Mouse (Mus musculus): Measurements from ENCODE around the gene Plekhm3. TPM values are rescaled to one million over a fixed set of nuclear protein-coding genes. Genes with fewer than 3 reads are reported as not detected.

Plekhm3 gene
- total RNA-seq, 1 experiment = 9.8 TPM

GRCm38 (mm10) chr1:64805217-64805616 is 151.4 kb downstream of the Plekhm3 start:
- no peaks in the 10 kb centered on the region for H3K9me3 ChIP-seq (ENCODE audit: control insufficient read depth, insufficient read depth, low read depth, low read length)
- H3K27ac ChIP-seq (ENCODE audit: insufficient read depth, low read depth, low read length, poor library complexity, severe bottlenecking) = no peak overlapping the region
- H3K4me3 ChIP-seq (ENCODE audit: insufficient read depth in 1 of 2, low read depth in 1 of 2, low read length in 2 of 2, poor library complexity in 1 of 2, severe bottlenecking in 1 of 2) = no peak overlapping the region
- DNase-seq (ENCODE audit: low read depth, low spot score) = no peak
- in situ Hi-C loops (cut with MboI; ENCODE audit: low sequenced_read_pairs in 2 of 2, unreplicated experiment in 2 of 2) = no loop called here
- H3K36me3 ChIP-seq (ENCODE audit: control insufficient read depth, insufficient read depth, low read length, poor library complexity, severe bottlenecking) = no peaks in the 10 kb centered on the region
- H3K4me1 ChIP-seq (ENCODE audit: control insufficient read depth in 2 of 2, insufficient read depth in 2 of 2, low read length in 2 of 2, poor library complexity in 1 of 2) = peaks cover 0 to 3% of the 10 kb centered on the region in 2 experiments; a peak in 1 of 4 replicates
- no peak for TF ChIP-seq ZNF384 (IDR thresholded peaks at IDR 0.05; ENCODE audit: low read depth, low read length)
- no peak for TF ChIP-seq HCFC1 (IDR thresholded peaks at IDR 0.05; ENCODE audit: borderline replicate concordance, insufficient read depth, low read length)
- TF ChIP-seq MAFK (IDR thresholded peaks at IDR 0.05; ENCODE audit: insufficient read depth, low read depth, low read length) = no peak
- TF ChIP-seq CHD2 (IDR thresholded peaks at IDR 0.05; ENCODE audit: low read depth, low read length) = no peak
- no peak for TF ChIP-seq ZC3H11A (IDR thresholded peaks at IDR 0.05; ENCODE audit: borderline replicate concordance, low read depth, low read length)
- no peak overlapping the region for H3K9ac ChIP-seq (ENCODE audit: insufficient read depth, low read depth, low read length, poor library complexity, severe bottlenecking)

GRCm38 (mm10) chr1:64802631-64803030 is 154.0 kb downstream of the Plekhm3 start:
- in situ Hi-C loops (cut with MboI; ENCODE audit: low sequenced_read_pairs in 2 of 2, unreplicated experiment in 2 of 2) = no loop called here
- no peaks in the 10 kb centered on the region for H3K9me3 ChIP-seq (ENCODE audit: control insufficient read depth, insufficient read depth, low read depth, low read length)
- no peak for TF ChIP-seq ZC3H11A (IDR thresholded peaks at IDR 0.05; ENCODE audit: borderline replicate concordance, low read depth, low read length)
- TF ChIP-seq CHD2 (IDR thresholded peaks at IDR 0.05; ENCODE audit: low read depth, low read length) = no peak
- TF ChIP-seq HCFC1 (IDR thresholded peaks at IDR 0.05; ENCODE audit: borderline replicate concordance, insufficient read depth, low read length) = no peak
- no peak for TF ChIP-seq MAFK (IDR thresholded peaks at IDR 0.05; ENCODE audit: insufficient read depth, low read depth, low read length)
- no peak for TF ChIP-seq ZNF384 (IDR thresholded peaks at IDR 0.05; ENCODE audit: low read depth, low read length)
- peaks cover 0 to 3% of the 10 kb centered on the region in 2 experiments; a peak in 1 of 4 replicates for H3K4me1 ChIP-seq (ENCODE audit: control insufficient read depth in 2 of 2, insufficient read depth in 2 of 2, low read length in 2 of 2, poor library complexity in 1 of 2)
- DNase-seq (ENCODE audit: low read depth, low spot score) = no peak
- H3K4me3 ChIP-seq (ENCODE audit: insufficient read depth in 1 of 2, low read depth in 1 of 2, low read length in 2 of 2, poor library complexity in 1 of 2, severe bottlenecking in 1 of 2) = no peak overlapping the region
- no peak overlapping the region for H3K27ac ChIP-seq (ENCODE audit: insufficient read depth, low read depth, low read length, poor library complexity, severe bottlenecking)
- no peaks in the 10 kb centered on the region for H3K36me3 ChIP-seq (ENCODE audit: control insufficient read depth, insufficient read depth, low read length, poor library complexity, severe bottlenecking)
- no peak overlapping the region for H3K9ac ChIP-seq (ENCODE audit: insufficient read depth, low read depth, low read length, poor library complexity, severe bottlenecking)

DNA sequence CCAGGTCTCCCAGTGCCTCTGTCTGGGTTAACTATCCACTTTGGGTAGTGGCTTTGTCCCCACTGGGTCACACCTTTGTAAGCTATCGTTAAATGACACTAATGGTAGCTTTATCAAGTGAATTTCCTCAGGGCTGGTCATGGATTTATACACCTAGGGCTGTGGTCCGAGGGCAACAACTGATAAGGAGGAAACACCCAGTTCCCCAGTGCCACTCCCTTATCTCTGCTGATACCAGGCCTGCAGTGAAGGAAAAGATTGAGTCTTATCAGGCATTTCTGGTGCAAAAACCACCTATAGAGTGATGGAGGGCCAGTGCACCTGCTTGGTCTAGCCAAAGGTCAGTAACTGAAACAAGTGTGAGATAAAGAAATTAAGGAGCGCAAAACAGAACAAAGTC is 159.0 kb downstream of the Plekhm3 start:
- TF ChIP-seq HCFC1 (IDR thresholded peaks at IDR 0.05; ENCODE audit: borderline replicate concordance, insufficient read depth, low read length) (no peak), ZC3H11A (IDR thresholded peaks at IDR 0.05; ENCODE audit: borderline replicate concordance, low read depth, low read length) (no peak), ZNF384 (IDR thresholded peaks at IDR 0.05; ENCODE audit: low read depth, low read length) (no peak), CHD2 (IDR thresholded peaks at IDR 0.05; ENCODE audit: low read depth, low read length) (no peak), MAFK (IDR thresholded peaks at IDR 0.05; ENCODE audit: insufficient read depth, low read depth, low read length) (no peak)
- no peaks in the 10 kb centered on the region; the same call in 1 of the 2 replicates for H3K36me3 ChIP-seq (ENCODE audit: control insufficient read depth, insufficient read depth, low read length, poor library complexity, severe bottlenecking)
- no peak overlapping the region for H3K4me3 ChIP-seq (ENCODE audit: insufficient read depth in 1 of 2, low read depth in 1 of 2, low read length in 2 of 2, poor library complexity in 1 of 2, severe bottlenecking in 1 of 2)
- no peak for DNase-seq (ENCODE audit: low read depth, low spot score)
- H3K27ac ChIP-seq (ENCODE audit: insufficient read depth, low read depth, low read length, poor library complexity, severe bottlenecking) = no peak overlapping the region
- no peaks in the 10 kb centered on the region for H3K4me1 ChIP-seq (ENCODE audit: control insufficient read depth in 2 of 2, insufficient read depth in 2 of 2, low read length in 2 of 2, poor library complexity in 1 of 2)
- in situ Hi-C loops (cut with MboI; ENCODE audit: low sequenced_read_pairs in 2 of 2, unreplicated experiment in 2 of 2) = no loop called here
- H3K9me3 ChIP-seq (ENCODE audit: control insufficient read depth, insufficient read depth, low read depth, low read length) = no peaks in the 10 kb centered on the region
- no peak overlapping the region for H3K9ac ChIP-seq (ENCODE audit: insufficient read depth, low read depth, low read length, poor library complexity, severe bottlenecking)

DNA sequence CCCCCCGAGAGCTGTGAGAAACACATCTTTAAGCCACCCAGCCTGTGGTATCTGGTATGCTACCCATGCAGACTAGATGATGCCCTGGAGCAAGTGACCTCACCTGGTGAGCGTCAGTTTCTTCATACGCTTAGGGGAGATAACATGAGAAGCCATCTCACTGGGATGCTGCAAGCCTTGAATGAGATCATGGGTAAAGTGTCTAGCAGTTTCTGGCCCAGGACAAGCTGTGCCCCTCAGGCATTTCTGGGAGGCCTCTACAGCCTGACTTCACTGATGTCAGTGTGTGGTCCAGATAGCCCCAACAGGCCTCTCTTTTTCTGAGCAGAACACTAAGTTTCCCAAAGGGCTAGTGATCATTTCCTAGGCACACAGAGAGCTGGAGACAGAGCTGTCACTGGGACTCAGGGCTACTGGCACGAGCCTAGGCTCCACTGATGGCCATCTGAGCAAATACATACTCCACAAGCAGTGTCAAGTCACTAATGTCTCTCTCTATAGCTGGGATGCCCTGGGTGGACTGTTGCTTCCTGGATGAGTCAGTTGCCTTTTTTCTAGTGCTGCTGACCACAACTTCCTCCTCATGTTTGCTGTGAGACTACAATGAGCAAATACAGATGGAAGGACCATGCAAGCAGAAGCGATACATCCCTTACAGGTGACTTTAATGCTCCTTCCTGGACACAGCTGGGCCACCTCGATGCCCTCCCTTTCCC is 159.6 kb downstream of the Plekhm3 start:
- Histone ChIP-seq H3K27ac (ENCODE audit: insufficient read depth, low read depth, low read length, poor library complexity, severe bottlenecking) (no peak overlapping the region), H3K9me3 (ENCODE audit: control insufficient read depth, insufficient read depth, low read depth, low read length) (no peaks in the 10 kb centered on the region), H3K36me3 (ENCODE audit: control insufficient read depth, insufficient read depth, low read length, poor library complexity, severe bottlenecking) (no peaks in the 10 kb centered on the region; the same call in 1 of the 2 replicates), H3K9ac (ENCODE audit: insufficient read depth, low read depth, low read length, poor library complexity, severe bottlenecking) (no peak overlapping the region), H3K4me1 (ENCODE audit: control insufficient read depth in 2 of 2, insufficient read depth in 2 of 2, low read length in 2 of 2, poor library complexity in 1 of 2) (no peaks in the 10 kb centered on the region), H3K4me3 (ENCODE audit: insufficient read depth in 1 of 2, low read depth in 1 of 2, low read length in 2 of 2, poor library complexity in 1 of 2, severe bottlenecking in 1 of 2) (no peak overlapping the region)
- TF ChIP-seq CHD2 (IDR thresholded peaks at IDR 0.05; ENCODE audit: low read depth, low read length) = no peak
- no peak for TF ChIP-seq HCFC1 (IDR thresholded peaks at IDR 0.05; ENCODE audit: borderline replicate concordance, insufficient read depth, low read length)
- TF ChIP-seq ZNF384 (IDR thresholded peaks at IDR 0.05; ENCODE audit: low read depth, low read length) = no peak
- no peak for TF ChIP-seq ZC3H11A (IDR thresholded peaks at IDR 0.05; ENCODE audit: borderline replicate concordance, low read depth, low read length)
- TF ChIP-seq MAFK (IDR thresholded peaks at IDR 0.05; ENCODE audit: insufficient read depth, low read depth, low read length) = no peak
- DNase-seq (ENCODE audit: low read depth, low spot score) = no peak
- in situ Hi-C loops (cut with MboI; ENCODE audit: low sequenced_read_pairs in 2 of 2, unreplicated experiment in 2 of 2) = no loop called here
